Mouse (Mus musculus) liver, postnatal 0 days (tissue): ENCODE data around the gene Ebp. TPM values are rescaled to one million over a fixed set of nuclear protein-coding genes. Genes with fewer than 3 reads are reported as not detected.

Experiments
- ATAC-seq: fragments of 200-750 bp; cut with Nextera tagmentation; 2 replicates; pipeline ENCODE4 v1.8.0; 2017; ENCODE audit warnings: mild to moderate bottlenecking, moderate library complexity
- DNase-seq: peaks from one replicate; pipeline ENCODE4 v3.0.0-alpha.2; 2016
- H3K27ac ChIP-seq: fragments of 300-500 bp; sonication (generic); 2 replicates; pipeline ENCODE4 v1.5.1; 2014; ENCODE audit warnings: antibody characterized with exemption, moderate library complexity, mild to moderate bottlenecking, low read depth
- H3K27me3 ChIP-seq: fragments of 300-500 bp; sonication (generic); 2 replicates; pipeline ENCODE4 v1.6.1; 2014; ENCODE audit warnings: low read length, control low read depth, mixed read lengths; ENCODE audit not compliant: insufficient read depth
- H3K36me3 ChIP-seq: fragments of 300-500 bp; sonication (generic); replicated peaks from 2 replicates; pipeline ENCODE4 v1.6.1; 2014; ENCODE audit warnings: mild to moderate bottlenecking, control low read depth, low read length, moderate library complexity, mixed read lengths; ENCODE audit not compliant: insufficient read depth
- H3K4me1 ChIP-seq: fragments of 300-500 bp; sonication (generic); 2 replicates; pipeline ENCODE4 v1.6.1; 2014; ENCODE audit warnings: antibody characterized with exemption, mild to moderate bottlenecking, control low read depth; ENCODE audit not compliant: insufficient read depth
- H3K4me2 ChIP-seq: fragments of 300-500 bp; sonication (generic); 2 replicates; pipeline ENCODE4 v1.6.1; 2014; ENCODE audit warnings: low read depth, mild to moderate bottlenecking, low read length, moderate library complexity, mixed read lengths
- H3K4me3 ChIP-seq: fragments of 300-500 bp; sonication (generic); 2 replicates; pipeline ENCODE4 v1.5.1; 2014; ENCODE audit warnings: low read depth, low read length
- H3K9ac ChIP-seq: fragments of 300-500 bp; sonication (generic); replicated peaks from 2 replicates; pipeline ENCODE4 v1.6.1; 2014; ENCODE audit warnings: mild to moderate bottlenecking, moderate library complexity
- H3K9me3 ChIP-seq: fragments of 300-500 bp; sonication (generic); 2 replicates; pipeline ENCODE4 v1.6.1; 2016; ENCODE audit warnings: mild to moderate bottlenecking, control low read depth, low read length, mixed read lengths
- CTCF ChIP-seq: sonication (generic); IDR thresholded peaks from 2 replicates; pipeline ENCODE4 v1.5.1; 2016; ENCODE audit warnings: antibody characterized with exemption, low read depth
- EP300 ChIP-seq: IDR thresholded peaks from 2 replicates; pipeline ENCODE4 v1.6.1; 2016; ENCODE audit warnings: antibody characterized with exemption, low read depth, mild to moderate bottlenecking
- WGBS: fragments of 180-500 bp; shearing (Covaris S2); extraction: QIAGEN DNeasy Blood & Tissue Kit; methylation state at CpG from one replicate; pipeline ENCODE4 v1.1.7; 2014; ENCODE audit not compliant: insufficient replicate concordance; 5-methylcytosine and 5-hydroxymethylcytosine counted together
- polyA plus RNA-seq: library from polyadenylated mRNA; unstranded; fragments of >200 nt; fragmentation: Nextera tagmentation; extraction: Ambion mirVana; gene quantifications from 2 replicates; pipeline ENCODE4 v1.2.1, GENCODE M21; 2015

Gene Ebp
- polyA plus RNA-seq, 1 experiment from 2014 or later: 74.7 TPM

- no peaks in the 10 kb centered on the region for H3K9me3 ChIP-seq
- H3K27ac ChIP-seq: no peak overlapping the region
- no peaks in the 10 kb centered on the region for H3K36me3 ChIP-seq
- H3K4me2 ChIP-seq: no peak overlapping the region
- ATAC-seq: no peak
- no peak overlapping the region for H3K9ac ChIP-seq
- 69% methylated on average over 2 of the region's 2 CpGs for WGBS
- no peak for TF ChIP-seq CTCF
- TF ChIP-seq EP300: no peak
- H3K4me1 ChIP-seq: peaks cover 4% of the 10 kb centered on the region; the same call in 1 of the 2 replicates
- no peaks in the 10 kb centered on the region for H3K27me3 ChIP-seq
- no peak overlapping the region for H3K4me3 ChIP-seq
- DNase-seq: no peak
Measured at GRCm38 (mm10) chrX:8178871-8179270, 14.4 kb downstream of the Ebp start.

GRCm38 (mm10) chrX:8175504-8176385 lies 17.6 kb downstream of the Ebp start, which contains the start of gene Tbc1d25:
Gene Tbc1d25, minus strand, starts transcription at chrX:8176181.
- DNase-seq (peak; percentile 87), ATAC-seq (peak; percentile 94)
- Histone ChIP-seq H3K27ac (peak within 1 kb of the TSS; percentile 58), H3K9ac (peak within 1 kb of the TSS; percentile 68), H3K4me2 (peak within 1 kb of the TSS; percentile 73), H3K9me3 (no peaks in the 10 kb centered on the region), H3K4me1 (peaks cover 4% of the 10 kb centered on the region; the same call in 1 of the 2 replicates), H3K27me3 (no peaks in the 10 kb centered on the region), H3K4me3 (peak within 1 kb of the TSS; percentile 70), H3K36me3 (no peaks in the 10 kb centered on the region)
- 14% methylated on average over 55 of the region's 56 CpGs for WGBS
- no peak for TF ChIP-seq EP300
- TF ChIP-seq CTCF: peak; percentile 64

DNA sequence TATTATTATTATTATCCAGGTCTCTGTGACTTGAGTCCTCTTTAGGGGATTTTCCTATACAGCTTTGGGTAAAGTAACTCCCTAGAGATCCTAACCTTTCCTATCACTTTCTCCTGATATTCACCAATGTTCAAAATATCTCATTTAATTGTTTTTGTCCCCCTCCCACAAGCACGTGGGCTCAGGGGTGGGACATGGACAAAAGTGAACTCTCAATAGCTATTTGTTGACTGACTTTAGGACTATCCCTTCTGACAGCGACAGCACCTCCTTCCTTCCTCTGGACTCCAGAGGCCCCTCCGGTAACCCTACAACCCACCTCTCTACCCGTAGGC lies 18.2 kb downstream of the Ebp start:
- H3K4me2 ChIP-seq: peak overlapping the region; percentile 73
- no peaks in the 10 kb centered on the region for H3K27me3 ChIP-seq
- peak overlapping the region; percentile 58; the same call in 1 of the 2 replicates for H3K27ac ChIP-seq
- DNase-seq: no peak
- H3K9me3 ChIP-seq: no peaks in the 10 kb centered on the region
- H3K4me1 ChIP-seq: peaks cover 4% of the 10 kb centered on the region; the same call in 1 of the 2 replicates
- TF ChIP-seq CTCF: no peak
- TF ChIP-seq EP300: no peak
- no peaks in the 10 kb centered on the region for H3K36me3 ChIP-seq
- H3K4me3 ChIP-seq: peak overlapping the region; percentile 70
- ATAC-seq: no peak
- peak overlapping the region; percentile 68 for H3K9ac ChIP-seq
- WGBS: 18% methylated on average over 4 of the region's 4 CpGs

- no peaks in the 10 kb centered on the region for H3K9me3 ChIP-seq
- no peaks in the 10 kb centered on the region for H3K4me1 ChIP-seq
- ATAC-seq: peak; percentile 38; the same call in 1 of the 2 replicates
- no peak overlapping the region for H3K4me2 ChIP-seq
- H3K27ac ChIP-seq: peak overlapping the region; percentile 16; the same call in 1 of the 2 replicates
- WGBS: 78% methylated on average over 10 of the region's 10 CpGs
- no peaks in the 10 kb centered on the region for H3K27me3 ChIP-seq
- TF ChIP-seq CTCF (no peak), EP300 (no peak)
- no peaks in the 10 kb centered on the region; the same call in 1 of the 2 replicates for H3K36me3 ChIP-seq
- no peak overlapping the region for H3K9ac ChIP-seq
- DNase-seq: peak; percentile 18
- no peak overlapping the region for H3K4me3 ChIP-seq
Measured at GRCm38 (mm10) chrX:8167716-8168647, 25.3 kb downstream of the Ebp start.

DNA sequence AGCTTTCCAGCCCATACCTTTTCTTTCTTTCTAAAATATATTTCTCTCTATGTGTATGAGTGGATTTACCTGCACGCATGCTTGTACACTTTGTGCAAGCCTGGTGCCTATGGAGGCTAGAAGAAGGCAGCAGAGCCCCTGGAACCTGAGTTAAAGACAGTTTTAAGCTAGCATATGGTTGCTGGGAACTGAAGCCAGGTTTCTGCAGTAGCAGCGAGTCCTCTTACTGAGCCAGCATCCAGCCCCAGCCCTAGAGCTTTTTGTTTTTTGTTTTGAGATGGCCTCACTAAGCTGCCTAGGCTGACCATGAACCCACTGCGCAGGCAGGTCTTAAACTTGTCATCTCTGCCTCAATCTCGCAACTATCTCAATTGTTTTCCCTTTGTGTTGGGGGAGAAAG lies 28.8 kb downstream of the Ebp start:
- Histone ChIP-seq H3K27ac (no peak overlapping the region), H3K9me3 (no peaks in the 10 kb centered on the region), H3K4me3 (no peak overlapping the region), H3K4me1 (no peaks in the 10 kb centered on the region), H3K9ac (no peak overlapping the region), H3K36me3 (no peaks in the 10 kb centered on the region; the same call in 1 of the 2 replicates), H3K27me3 (no peaks in the 10 kb centered on the region), H3K4me2 (no peak overlapping the region)
- ATAC-seq: no peak
- WGBS: 77% methylated on average over 4 of the region's 4 CpGs
- TF ChIP-seq EP300 (no peak), CTCF (no peak)
- no peak for DNase-seq

DNA sequence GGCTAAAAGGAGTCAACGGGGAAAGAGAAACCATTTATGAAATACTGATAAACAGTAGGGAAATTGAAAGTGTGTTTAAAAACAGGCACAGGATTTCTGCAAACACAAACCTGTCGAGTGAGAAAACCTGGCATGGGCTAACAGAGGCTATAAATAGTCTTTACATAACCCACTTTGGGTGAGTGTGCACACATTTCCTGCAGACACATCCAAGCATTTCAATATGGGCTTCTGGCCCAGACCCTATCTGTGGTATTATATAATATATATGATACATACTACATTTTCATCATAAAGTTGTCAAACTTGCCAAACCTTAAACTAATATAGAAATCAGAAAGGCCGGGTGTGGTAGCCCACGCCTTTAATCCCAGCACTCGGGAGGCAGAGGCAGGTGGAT lies 30.2 kb downstream of the Ebp start:
- DNase-seq (no peak), ATAC-seq (no peak)
- Histone ChIP-seq H3K27me3 (no peaks in the 10 kb centered on the region), H3K27ac (no peak overlapping the region), H3K9ac (no peak overlapping the region), H3K4me2 (no peak overlapping the region), H3K36me3 (no peaks in the 10 kb centered on the region), H3K4me1 (no peaks in the 10 kb centered on the region), H3K9me3 (no peaks in the 10 kb centered on the region), H3K4me3 (no peak overlapping the region)
- WGBS: 64% methylated on average over 5 of the region's 5 CpGs
- TF ChIP-seq EP300 (no peak), CTCF (no peak)
